In the genomic region with DNA sequence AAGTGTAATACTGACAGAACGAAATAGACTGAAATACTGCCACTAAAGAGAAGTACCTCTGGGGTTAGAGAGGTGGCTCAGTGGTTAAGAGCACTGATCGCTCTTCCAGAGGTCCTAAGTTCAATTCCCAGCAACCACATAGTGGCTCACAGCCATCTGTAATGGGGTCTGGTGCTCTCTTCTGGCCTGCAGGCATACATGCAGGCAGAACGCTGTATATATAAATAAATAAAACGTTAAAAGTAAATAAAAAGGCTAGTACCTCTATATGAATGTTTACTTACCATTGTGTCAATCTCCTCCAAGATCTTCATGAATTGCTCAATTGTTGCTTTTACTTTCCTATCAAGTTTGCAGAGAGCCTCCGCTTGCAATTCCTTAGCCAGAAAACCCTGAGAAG, we compare ENCODE assay signal across 23 mouse cellular contexts. TPM values are rescaled to one million over a fixed set of nuclear protein-coding genes. Genes with fewer than 3 reads are reported as not detected.
"Had no signal": no experiment of that assay in that cellular context is flagged by ENCODE, and none has a peak within 500 bp of the region (broad histone marks: within the 10 kb centered on the region; RNA-seq: fewer than 3 reads in every experiment).

No protein-coding gene starts in this region.

- DNase-seq: lung, adult 18-20 months; lung, embryonic 14.5 days; lung, postnatal 10 days; lung, postnatal 4 days; midbrain, embryonic 14.5 days; retina, postnatal 1 day; right cerebral cortex, adult 18-20 months; right cerebral cortex, postnatal 25 days; right cerebral cortex, postnatal 4 days; spleen, adult 18-20 months; thymus, adult 18-20 months; thymus, postnatal 14 days; thymus, postnatal 36 days had no signal

- ATAC-seq: midbrain, embryonic 16.5 days had no signal

- H3K4me3 ChIP-seq: midbrain, embryonic 10.5 days; midbrain, embryonic 12.5 days; myocyte; neural tube, embryonic 13.5 days; neural tube, embryonic 15.5 days had no signal

- H3K27ac ChIP-seq: midbrain, embryonic 10.5 days; midbrain, embryonic 12.5 days; neural tube, embryonic 13.5 days; neural tube, embryonic 15.5 days had no signal

- H3K27me3 ChIP-seq: midbrain, embryonic 12.5 days; neural tube, embryonic 13.5 days; neural tube, embryonic 15.5 days had no signal

RNA-seq across cellular contexts. Expression of a gene that starts 18.9 kb away (rescaled TPM):
- total RNA-seq: megakaryocyte, adult 5-6 weeks; megakaryocyte-erythroid progenitor cell, adult 5-6 weeks had no signal
- polyA plus RNA-seq: lung, embryonic 14.5 days; midbrain, embryonic 10.5 days; midbrain, embryonic 12.5 days; midbrain, embryonic 14.5 days; midbrain, embryonic 16.5 days; neural tube, embryonic 11.5 days; neural tube, embryonic 13.5 days; neural tube, embryonic 15.5 days; stomach, embryonic 14.5 days had no signal
